Mouse (Mus musculus): ENCODE measurements around the gene Fmnl3. TPM values are rescaled to one million over a fixed set of nuclear protein-coding genes. Genes with fewer than 3 reads are reported as not detected.

The Fmnl3 gene
- polyA plus RNA-seq, 1 experiment, result 8.2 TPM

DNA sequence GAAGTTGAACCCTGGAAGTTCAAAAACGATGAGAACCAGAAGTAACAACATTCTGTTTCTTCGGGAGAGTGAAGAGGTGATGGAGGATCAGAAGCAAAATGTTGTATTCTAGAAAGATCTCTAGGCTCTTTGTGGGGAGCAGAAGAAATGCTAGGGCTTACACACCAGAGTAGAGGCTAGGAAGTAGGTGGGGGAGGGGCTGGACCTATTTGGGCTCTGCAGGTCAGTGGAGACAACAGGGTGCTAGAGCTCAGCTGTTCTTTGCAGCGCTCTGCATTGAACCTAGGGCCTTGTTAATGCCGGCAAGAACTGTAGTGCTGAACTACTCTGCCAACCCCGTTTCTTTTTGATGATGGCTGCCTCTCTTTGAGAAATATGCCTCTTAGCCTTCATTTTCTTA is 74.1 kb downstream of the Fmnl3 start:
- no peaks in the 10 kb centered on the region for H3K27me3 ChIP-seq (ENCODE audit: control insufficient read depth, insufficient read depth, low read length)
- H3K27ac ChIP-seq (ENCODE audit: insufficient read depth, low read depth, low read length), result no peak overlapping the region
- no peaks in the 10 kb centered on the region for H3K4me1 ChIP-seq (ENCODE audit: control insufficient read depth, insufficient read depth, insufficient read length, low read length)
- WGBS, result 54% methylated on average over 5 of the region's 5 CpGs
- no peak overlapping the region for H3K4me3 ChIP-seq (ENCODE audit: low read depth, low read length)
- H3K36me3 ChIP-seq (ENCODE audit: control insufficient read depth, insufficient read depth, low read length), result no peaks in the 10 kb centered on the region
- no peak for TF ChIP-seq CTCF (IDR thresholded peaks at IDR 0.05; ENCODE audit: extremely low read depth, insufficient read length, insufficient replicate concordance, low read depth, low read length)
- no peak for TF ChIP-seq POLR2A (IDR thresholded peaks at IDR 0.05; ENCODE audit: low read depth, low read length)

DNA sequence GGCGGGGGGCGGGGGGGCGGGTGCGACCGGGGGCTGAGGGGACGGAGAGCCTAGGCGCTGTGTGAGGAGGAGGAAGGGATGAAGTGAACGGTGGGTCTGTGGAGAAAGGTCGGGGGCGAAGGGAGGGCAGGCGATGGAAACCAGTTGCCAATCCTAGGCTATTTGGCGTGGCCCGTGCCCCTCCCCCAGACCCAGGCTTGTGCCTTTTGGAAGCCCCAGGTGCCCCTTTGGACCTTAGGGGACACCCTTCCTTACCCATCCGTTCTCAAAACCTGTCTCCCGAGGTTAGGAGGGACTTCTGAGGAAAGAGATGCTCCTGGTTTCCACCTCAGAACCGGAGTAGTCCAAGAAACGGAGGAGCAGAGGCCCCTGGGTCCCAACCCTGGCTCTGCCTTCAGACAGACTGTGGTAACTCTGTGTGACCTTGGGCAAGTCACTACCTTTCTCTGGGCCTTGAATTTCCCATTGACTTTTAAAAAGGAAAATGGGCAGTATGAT is 74.7 kb downstream of the Fmnl3 start, which contains the start of gene Fam186b:
TSS of gene Fam186b (minus strand) at position 405 of the 498 bp plus-strand sequence.
- Histone ChIP-seq H3K27ac (ENCODE audit: insufficient read depth, low read depth, low read length) (no peak within 1 kb of the TSS), H3K4me3 (ENCODE audit: low read depth, low read length) (peak within 1 kb of the TSS; percentile 94)

DNA sequence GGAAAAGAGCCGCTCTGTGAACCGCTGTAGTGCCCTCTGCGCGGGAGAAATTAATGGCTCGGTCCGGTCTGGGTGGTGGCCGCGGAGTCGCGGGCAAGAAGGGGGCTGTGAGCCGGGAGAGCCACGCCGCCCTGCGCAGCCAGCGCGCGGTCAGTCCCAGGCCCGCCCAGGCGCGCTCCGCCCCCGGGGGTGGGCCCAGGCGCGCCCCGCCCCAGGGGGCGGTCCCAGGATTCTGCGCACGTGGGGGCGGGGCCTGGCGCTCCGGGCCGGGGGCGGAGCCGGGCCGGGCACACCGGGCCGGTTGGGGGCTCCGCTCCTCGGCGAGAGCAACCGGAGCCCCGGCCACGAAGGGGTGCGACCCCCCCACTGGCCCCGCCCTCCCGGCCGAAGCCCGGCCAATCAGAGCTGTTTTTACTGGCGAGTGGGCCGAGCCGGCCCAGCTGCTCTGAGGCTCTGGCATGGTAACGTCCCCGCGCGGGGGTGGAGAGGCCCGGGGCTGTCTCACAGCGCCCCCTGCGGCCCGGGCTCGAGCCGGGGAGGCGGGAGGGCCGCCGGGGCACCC is 75.4 kb downstream of the Fmnl3 start, which contains the start of gene Prpf40b:
TSS of gene Prpf40b (plus strand) at position 275 of the 562 bp plus-strand sequence.
- Histone ChIP-seq H3K27me3 (ENCODE audit: control insufficient read depth, insufficient read depth, low read length) (no peaks in the 10 kb centered on the region), H3K4me3 (ENCODE audit: low read depth, low read length) (peak within 1 kb of the TSS; percentile 94), H3K4me1 (ENCODE audit: control insufficient read depth, insufficient read depth, insufficient read length, low read length) (no peaks in the 10 kb centered on the region), H3K27ac (ENCODE audit: insufficient read depth, low read depth, low read length) (no peak within 1 kb of the TSS), H3K36me3 (ENCODE audit: control insufficient read depth, insufficient read depth, low read length) (no peaks in the 10 kb centered on the region)
- under 1% methylated on average over 51 of the region's 64 CpGs for WGBS
- TF ChIP-seq POLR2A (IDR thresholded peaks at IDR 0.05; ENCODE audit: low read depth, low read length) (no peak), CTCF (IDR thresholded peaks at IDR 0.05; ENCODE audit: extremely low read depth, insufficient read length, insufficient replicate concordance, low read depth, low read length) (peak; percentile 20; the same call in 1 of the 2 replicates)

More for the DNA sequence above, 74.7 kb downstream of the Fmnl3 start, which contains the start of gene Fam186b:
- TF ChIP-seq CTCF (IDR thresholded peaks at IDR 0.05; ENCODE audit: extremely low read depth, insufficient read length, insufficient replicate concordance, low read depth, low read length), result no peak
- no peak for TF ChIP-seq POLR2A (IDR thresholded peaks at IDR 0.05; ENCODE audit: low read depth, low read length)
- Histone ChIP-seq H3K36me3 (ENCODE audit: control insufficient read depth, insufficient read depth, low read length) (no peaks in the 10 kb centered on the region), H3K4me1 (ENCODE audit: control insufficient read depth, insufficient read depth, insufficient read length, low read length) (no peaks in the 10 kb centered on the region), H3K27me3 (ENCODE audit: control insufficient read depth, insufficient read depth, low read length) (no peaks in the 10 kb centered on the region)
- WGBS, result 10% methylated on average over 15 of the region's 17 CpGs

DNA sequence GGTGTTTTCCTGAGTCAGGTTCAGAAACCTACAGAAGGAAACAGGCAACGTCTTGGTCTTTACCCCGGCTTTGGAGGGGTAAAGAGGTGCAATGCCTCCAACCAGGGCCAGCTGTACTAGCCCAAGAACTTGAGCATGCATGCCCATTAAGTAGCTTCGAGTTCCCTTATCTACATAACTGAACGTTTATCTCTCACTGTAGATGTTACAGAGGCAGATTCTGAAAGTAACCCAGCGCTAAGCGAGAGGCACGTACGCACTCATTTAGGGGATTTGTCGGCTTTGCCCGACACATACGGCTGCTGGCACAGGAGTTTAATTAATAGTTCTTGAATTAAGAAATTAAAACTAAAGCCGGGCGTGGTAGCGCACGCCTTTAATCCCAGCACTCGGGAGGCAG is 76.0 kb downstream of the Fmnl3 start:
- Histone ChIP-seq H3K36me3 (ENCODE audit: control insufficient read depth, insufficient read depth, low read length) (no peaks in the 10 kb centered on the region), H3K4me1 (ENCODE audit: control insufficient read depth, insufficient read depth, insufficient read length, low read length) (no peaks in the 10 kb centered on the region), H3K27ac (ENCODE audit: insufficient read depth, low read depth, low read length) (no peak overlapping the region), H3K27me3 (ENCODE audit: control insufficient read depth, insufficient read depth, low read length) (no peaks in the 10 kb centered on the region), H3K4me3 (ENCODE audit: low read depth, low read length) (peak overlapping the region; percentile 94)
- 3% methylated on average over 16 of the region's 16 CpGs for WGBS
- no peak for TF ChIP-seq POLR2A (IDR thresholded peaks at IDR 0.05; ENCODE audit: low read depth, low read length)

DNA sequence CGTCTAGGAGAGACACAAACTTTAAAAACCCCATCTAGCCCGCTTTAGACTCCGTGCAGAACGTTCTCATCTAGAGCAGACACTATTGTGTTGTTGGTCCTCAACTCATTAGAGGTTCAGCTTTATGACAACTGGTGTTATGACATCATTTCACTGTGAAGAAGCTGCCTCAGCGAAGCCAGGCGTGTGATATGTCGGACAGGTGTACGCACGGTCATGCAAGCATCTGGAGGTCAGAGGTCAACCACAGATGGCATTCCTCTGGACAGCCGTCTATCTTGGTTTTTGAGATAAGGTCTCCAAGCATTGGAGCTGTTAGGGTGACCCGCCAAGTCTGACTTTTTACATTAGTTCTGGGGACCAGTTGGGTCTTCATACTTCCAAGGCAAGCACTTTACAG is 79.7 kb downstream of the Fmnl3 start:
- H3K4me3 ChIP-seq (ENCODE audit: low read depth, low read length), result no peak overlapping the region
- H3K36me3 ChIP-seq (ENCODE audit: control insufficient read depth, insufficient read depth, low read length), result no peaks in the 10 kb centered on the region
- 72% methylated on average over 11 of the region's 11 CpGs for WGBS
- no peaks in the 10 kb centered on the region for H3K27me3 ChIP-seq (ENCODE audit: control insufficient read depth, insufficient read depth, low read length)
- TF ChIP-seq POLR2A (IDR thresholded peaks at IDR 0.05; ENCODE audit: low read depth, low read length) (no peak), CTCF (IDR thresholded peaks at IDR 0.05; ENCODE audit: extremely low read depth, insufficient read length, insufficient replicate concordance, low read depth, low read length) (no peak)
- H3K4me1 ChIP-seq (ENCODE audit: control insufficient read depth, insufficient read depth, insufficient read length, low read length), result no peaks in the 10 kb centered on the region
- no peak overlapping the region for H3K27ac ChIP-seq (ENCODE audit: insufficient read depth, low read depth, low read length)

DNA sequence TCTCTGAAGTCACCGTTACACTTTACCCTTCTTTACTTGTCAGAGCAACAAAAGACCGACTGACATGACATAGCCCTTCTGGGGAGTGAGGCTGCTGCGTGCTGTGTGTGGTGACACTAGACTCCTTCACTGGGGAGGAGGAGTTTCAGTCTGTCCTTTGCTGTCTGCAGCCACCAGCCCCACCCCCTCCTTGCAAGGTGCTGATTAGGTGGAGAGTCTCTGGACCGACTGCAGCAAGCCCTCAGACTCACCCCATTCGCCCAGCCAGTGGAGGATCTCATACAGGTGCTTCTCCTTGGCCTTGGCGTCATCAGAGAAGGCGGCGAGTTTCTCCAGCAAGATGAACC is 85.1 kb downstream of the Fmnl3 start:
- no peaks in the 10 kb centered on the region for H3K36me3 ChIP-seq (ENCODE audit: control insufficient read depth, insufficient read depth, low read length)
- WGBS, result 45% methylated on average over 8 of the region's 8 CpGs
- H3K27me3 ChIP-seq (ENCODE audit: control insufficient read depth, insufficient read depth, low read length), result no peaks in the 10 kb centered on the region
- TF ChIP-seq POLR2A (IDR thresholded peaks at IDR 0.05; ENCODE audit: low read depth, low read length), result no peak
- TF ChIP-seq CTCF (IDR thresholded peaks at IDR 0.05; ENCODE audit: extremely low read depth, insufficient read length, insufficient replicate concordance, low read depth, low read length), result no peak
- H3K4me3 ChIP-seq (ENCODE audit: low read depth, low read length), result no peak overlapping the region
- no peak overlapping the region for H3K27ac ChIP-seq (ENCODE audit: insufficient read depth, low read depth, low read length)
- H3K4me1 ChIP-seq (ENCODE audit: control insufficient read depth, insufficient read depth, insufficient read length, low read length), result peaks cover 12% of the 10 kb centered on the region; the same call in 1 of the 2 replicates

DNA sequence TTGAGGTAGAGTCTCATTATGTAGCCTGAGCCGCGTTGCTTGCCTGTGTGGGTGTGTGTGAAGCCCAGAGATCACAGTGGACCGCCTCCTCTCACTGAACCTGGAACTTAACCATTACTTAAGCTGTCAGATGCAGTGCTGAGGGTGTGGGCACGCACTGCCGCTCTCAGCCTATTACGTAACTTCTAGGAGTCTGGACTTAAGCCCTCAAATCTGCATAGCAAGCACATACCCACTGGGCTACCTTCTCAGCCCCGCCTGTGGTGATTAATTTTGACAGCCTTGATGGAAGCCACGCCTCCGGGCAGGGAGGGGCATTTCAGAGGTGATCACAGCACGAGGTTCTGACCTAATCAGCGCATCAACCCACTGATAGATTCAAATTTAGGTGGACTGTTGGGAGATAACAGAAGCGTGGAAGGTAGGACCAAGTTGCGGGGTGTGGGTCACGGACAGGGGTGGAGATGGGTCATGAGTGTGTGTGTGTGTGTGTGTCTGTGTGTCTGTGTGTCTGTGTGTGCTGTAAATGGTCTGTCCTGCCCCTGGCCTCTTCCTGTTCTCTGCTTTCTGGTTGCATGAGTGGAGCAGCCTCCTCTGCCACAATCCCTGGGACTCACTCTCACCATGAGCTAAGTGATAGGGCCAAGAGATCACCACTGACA is 85.6 kb downstream of the Fmnl3 start:
- WGBS, result 11% methylated on average over 14 of the region's 14 CpGs
- Histone ChIP-seq H3K4me3 (ENCODE audit: low read depth, low read length) (no peak overlapping the region), H3K4me1 (ENCODE audit: control insufficient read depth, insufficient read depth, insufficient read length, low read length) (peaks cover 12% of the 10 kb centered on the region; the same call in 1 of the 2 replicates), H3K27me3 (ENCODE audit: control insufficient read depth, insufficient read depth, low read length) (no peaks in the 10 kb centered on the region), H3K36me3 (ENCODE audit: control insufficient read depth, insufficient read depth, low read length) (no peaks in the 10 kb centered on the region), H3K27ac (ENCODE audit: insufficient read depth, low read depth, low read length) (no peak overlapping the region)
- TF ChIP-seq CTCF (IDR thresholded peaks at IDR 0.05; ENCODE audit: extremely low read depth, insufficient read length, insufficient replicate concordance, low read depth, low read length) (no peak), POLR2A (IDR thresholded peaks at IDR 0.05; ENCODE audit: low read depth, low read length) (no peak)
